8 mouse cellular contexts compared by ENCODE assay signal in the genomic region with DNA sequence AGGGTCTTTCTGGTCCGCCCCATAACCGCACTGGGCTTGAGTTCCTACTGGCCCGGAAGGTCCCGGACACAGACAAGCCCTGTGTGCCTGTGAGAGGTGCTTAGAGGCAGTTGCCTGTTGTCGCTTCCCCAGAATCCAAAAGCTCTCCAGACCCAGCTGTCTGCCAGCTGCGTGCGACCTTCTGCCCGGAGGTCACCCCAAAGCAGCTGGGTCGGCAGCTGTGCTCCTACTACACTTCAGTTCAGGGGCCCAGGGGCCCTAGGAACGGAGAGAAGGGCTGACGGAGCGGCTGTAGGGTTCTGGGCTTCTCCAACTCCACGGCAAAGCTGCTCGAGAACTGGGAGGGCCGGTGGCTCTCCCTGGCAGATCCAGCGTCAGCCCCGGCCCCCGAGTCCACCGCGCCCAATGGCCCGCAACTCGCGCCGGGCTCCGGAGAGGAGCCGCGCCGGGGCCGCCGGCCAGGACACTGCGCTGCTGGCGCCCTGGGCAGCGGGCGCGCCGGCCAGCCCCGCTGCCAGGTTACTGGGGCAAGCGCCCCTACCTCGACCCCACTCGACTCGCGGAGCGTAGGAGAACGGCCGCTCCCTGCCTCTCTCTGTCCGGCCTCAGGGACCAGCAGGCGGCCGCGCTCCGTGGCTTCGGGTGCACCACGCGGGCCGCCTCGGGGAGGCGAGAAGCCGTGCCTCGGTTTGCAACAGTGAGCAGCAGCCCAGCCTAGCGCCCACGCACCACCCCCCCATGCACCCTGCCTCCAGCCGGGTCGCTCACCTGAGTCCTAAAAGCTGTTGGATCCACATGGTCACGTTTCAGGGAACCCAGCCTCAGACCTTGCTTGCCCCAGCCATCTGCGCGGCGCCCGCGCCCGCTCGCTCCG. TPM values are rescaled to one million over a fixed set of nuclear protein-coding genes. Genes with fewer than 3 reads are reported as not detected.
A peak's percentile ranks its signal among the peaks of the same experiment; 100 is the strongest.
DNase-seq lines count a peak whose midpoint lies in the region; ATAC-seq and TF ChIP-seq lines count a peak whose summit lies in the region.

No protein-coding gene starts in this region.

- ATAC-seq in embryonic facial prominence, embryonic 11.5 days (replicated peaks; ENCODE audit: insufficient number of reproducible peaks, low FRiP score, low TSS enrichment, low read depth), result no peak
- no peak for ATAC-seq in hindbrain, embryonic 16.5 days
- no peak for ATAC-seq in neural tube, embryonic 13.5 days (ENCODE audit: low read depth)

- intact Hi-C loops in left cerebral cortex, adult 2 months (cut with DNase I), result loop anchor here (1.0 to 10.0 kb wide), 11 partner anchors 59 to 954 kb away; no protein-coding TSS in a partner anchor

- H3K27ac ChIP-seq in left cerebral cortex, adult 2 months, result peak overlapping the region; percentile 91
- H3K27ac ChIP-seq in embryonic facial prominence, embryonic 11.5 days (replicated peaks; ENCODE audit: low read depth, low read length), result no peak overlapping the region
- H3K27ac ChIP-seq in hindbrain, embryonic 16.5 days (ENCODE audit: low read depth, low read length), result peak overlapping the region; percentile 83
- H3K27ac ChIP-seq in neural tube, embryonic 13.5 days (replicated peaks), result peak overlapping the region; percentile 97

- no peaks in the 10 kb centered on the region for H3K9me3 ChIP-seq in embryonic facial prominence, embryonic 11.5 days (replicated peaks; ENCODE audit: control insufficient read depth, low read length)
- H3K9me3 ChIP-seq in hindbrain, embryonic 16.5 days (ENCODE audit: control insufficient read depth, low read length), result no peaks in the 10 kb centered on the region
- no peaks in the 10 kb centered on the region for H3K9me3 ChIP-seq in neural tube, embryonic 13.5 days

- no peak for TF ChIP-seq CTCF in left cerebral cortex, adult 2 months (IDR thresholded peaks at IDR 0.05)

- H3K36me3 ChIP-seq in embryonic facial prominence, embryonic 11.5 days (replicated peaks; ENCODE audit: control insufficient read depth, insufficient read depth, low read depth, low read length), result no peaks in the 10 kb centered on the region
- H3K36me3 ChIP-seq in hindbrain, embryonic 16.5 days (ENCODE audit: control insufficient read depth, insufficient read depth, low read length), result no peaks in the 10 kb centered on the region
- H3K36me3 ChIP-seq in neural tube, embryonic 13.5 days, result no peaks in the 10 kb centered on the region

- DNase-seq in left cerebral cortex, adult 2 months (ENCODE audit: extremely low spot score in 1 of 2, low spot score in 2 of 2), result peak in 1 of 2 experiments; percentile 34
- DNase-seq in left cerebral cortex, adult 9 months (ENCODE audit: low spot score in 2 of 2), result no peak
- DNase-seq in embryonic facial prominence, embryonic 11.5 days (ENCODE audit: low spot score), result no peak
- DNase-seq in layer of hippocampus, adult 11-12 months (ENCODE audit: low spot score), result no peak
- DNase-seq in layer of hippocampus, postnatal 36 days, result no peak
- DNase-seq in lung, postnatal 10 days, result no peak

- WGBS in embryonic facial prominence, embryonic 11.5 days, result under 1% methylated on average over 70 of the region's 71 CpGs
- 1% methylated on average over 67 of the region's 71 CpGs for WGBS in hindbrain, embryonic 16.5 days
- under 1% methylated on average over 63 of the region's 71 CpGs for WGBS in neural tube, embryonic 13.5 days

- H3K9ac ChIP-seq in embryonic facial prominence, embryonic 11.5 days (replicated peaks; ENCODE audit: low read length), result peak overlapping the region; percentile 47
- H3K9ac ChIP-seq in hindbrain, embryonic 16.5 days (ENCODE audit: low read depth, low read length), result peak overlapping the region; percentile 89
- H3K9ac ChIP-seq in neural tube, embryonic 13.5 days, result peak overlapping the region; percentile 96

- peaks cover 13% of the 10 kb centered on the region for H3K4me1 ChIP-seq in embryonic facial prominence, embryonic 11.5 days (ENCODE audit: control insufficient read depth, insufficient read depth, low read length)
- H3K4me1 ChIP-seq in hindbrain, embryonic 16.5 days (ENCODE audit: control insufficient read depth, insufficient read depth, low read depth, low read length), result peaks cover 61% of the 10 kb centered on the region
- H3K4me1 ChIP-seq in neural tube, embryonic 13.5 days (replicated peaks), result peaks cover 85% of the 10 kb centered on the region

- H3K4me2 ChIP-seq in embryonic facial prominence, embryonic 11.5 days (ENCODE audit: low read depth, low read length), result peak overlapping the region; percentile 90
- H3K4me2 ChIP-seq in hindbrain, embryonic 16.5 days (ENCODE audit: low read length), result peak overlapping the region; percentile 87
- peak overlapping the region; percentile 86 for H3K4me2 ChIP-seq in neural tube, embryonic 13.5 days

- H3K4me3 ChIP-seq in left cerebral cortex, adult 2 months, result peak overlapping the region; percentile 74
- H3K4me3 ChIP-seq in embryonic facial prominence, embryonic 11.5 days (ENCODE audit: low read depth, low read length), result peak overlapping the region; percentile 47
- H3K4me3 ChIP-seq in hindbrain, embryonic 16.5 days (ENCODE audit: low read length), result peak overlapping the region; percentile 74
- H3K4me3 ChIP-seq in neural tube, embryonic 13.5 days, result peak overlapping the region; percentile 86

- H3K27me3 ChIP-seq in embryonic facial prominence, embryonic 11.5 days (ENCODE audit: control insufficient read depth, insufficient read depth, low read length), result peaks cover 52% of the 10 kb centered on the region
- 0 out of 2 replicates have a peak, but pooled peaks cover 2% of the 10 kb centered on the region for H3K27me3 ChIP-seq in hindbrain, embryonic 16.5 days (replicated peaks; ENCODE audit: control insufficient read depth, insufficient read depth, low read length)
- H3K27me3 ChIP-seq in neural tube, embryonic 13.5 days, result peaks cover 20% of the 10 kb centered on the region

RNA-seq across cellular contexts. Expression of gene Ajap1, which starts 1.0 kb away (rescaled TPM):
- total RNA-seq in left cerebral cortex, adult 2 months (2021), result 10 to 100 TPM; 54.5 to 58.6 TPM
- 0.20 and 1.2 TPM in 2 replicates for polyA plus RNA-seq in embryonic facial prominence, embryonic 11.5 days (2014; fragmentation: Nextera tagmentation; extraction: Ambion mirVana)
- polyA plus RNA-seq in hindbrain, embryonic 16.5 days (2015; fragmentation: Nextera tagmentation; extraction: Ambion mirVana), result 14.3 and 15.0 TPM in 2 replicates
- polyA plus RNA-seq in neural tube, embryonic 13.5 days (2015; fragmentation: Nextera tagmentation; extraction: Ambion mirVana), result 27.0 and 27.1 TPM in 2 replicates
- 10 to 100 TPM; 43.9 to 52.3 TPM for total RNA-seq in layer of hippocampus, postnatal 36 days (2021)
